Mouse (Mus musculus): ENCODE results near the gene Atxn2l.

Gene Atxn2l

GRCm38 (mm10) chr7:126464836-126465235, 38.4 kb downstream of the Atxn2l start:
- in situ Hi-C loops (cut with MboI, MseI), result no loop called here

- in situ Hi-C loops (cut with MboI, MseI), result no loop called here
These were observed 39.1 kb downstream of the Atxn2l start for GRCm38 (mm10) chr7:126464121-126464520.

GRCm38 (mm10) chr7:126463547-126463946, 39.7 kb downstream of the Atxn2l start:
- in situ Hi-C loops (cut with MboI, MseI), result no loop called here

GRCm38 (mm10) chr7:126463004-126463403, 40.2 kb downstream of the Atxn2l start, which contains the start of gene Atp2a1:
TSS of gene Atp2a1 (minus strand) at chr7:126463108.
- in situ Hi-C loops (cut with MboI, MseI), result no loop called here

GRCm38 (mm10) chr7:126461626-126462025, 41.6 kb downstream of the Atxn2l start:
- in situ Hi-C loops (cut with MboI, MseI), result no loop called here

- in situ Hi-C loops (cut with MboI, MseI), result no loop called here
These were observed 42.4 kb downstream of the Atxn2l start for GRCm38 (mm10) chr7:126460623-126461399.

GRCm38 (mm10) chr7:126458844-126459618, 44.2 kb downstream of the Atxn2l start:
- in situ Hi-C loops (cut with MboI, MseI), result no loop called here

- in situ Hi-C loops (cut with MboI, MseI), result no loop called here
These were observed 45.0 kb downstream of the Atxn2l start for GRCm38 (mm10) chr7:126458225-126458624.

- in situ Hi-C loops (cut with MboI, MseI), result no loop called here
These were observed 46.6 kb downstream of the Atxn2l start for GRCm38 (mm10) chr7:126456382-126457266.

- in situ Hi-C loops (cut with MboI, MseI), result no loop called here
These were observed 48.0 kb downstream of the Atxn2l start for GRCm38 (mm10) chr7:126455242-126455641.

- in situ Hi-C loops (cut with MboI, MseI), result no loop called here
These were observed 49.4 kb downstream of the Atxn2l start for GRCm38 (mm10) chr7:126453861-126454260.

GRCm38 (mm10) chr7:126452244-126452643, 51.0 kb downstream of the Atxn2l start:
- in situ Hi-C loops (cut with MboI, MseI), result no loop called here

- in situ Hi-C loops (cut with MboI, MseI), result no loop called here
These were observed 52.6 kb downstream of the Atxn2l start for GRCm38 (mm10) chr7:126450641-126451040.

GRCm38 (mm10) chr7:126449991-126450390, 53.2 kb downstream of the Atxn2l start:
- in situ Hi-C loops (cut with MboI, MseI), result no loop called here

GRCm38 (mm10) chr7:126448481-126448880, 54.8 kb downstream of the Atxn2l start:
- in situ Hi-C loops (cut with MboI, MseI), result no loop called here

GRCm38 (mm10) chr7:126446217-126446616, 57.0 kb downstream of the Atxn2l start:
- in situ Hi-C loops (cut with MboI, MseI), result no loop called here

GRCm38 (mm10) chr7:126445104-126445815, 58.0 kb downstream of the Atxn2l start:
- in situ Hi-C loops (cut with MboI, MseI), result no loop called here

GRCm38 (mm10) chr7:126444536-126444935, 58.7 kb downstream of the Atxn2l start:
- in situ Hi-C loops (cut with MboI, MseI), result no loop called here

GRCm38 (mm10) chr7:126443997-126444396, 59.2 kb downstream of the Atxn2l start:
- in situ Hi-C loops (cut with MboI, MseI), result no loop called here
